Mouse (Mus musculus) CD4-positive, CD25-positive, alpha-beta regulatory T cell, adult 2 months (primary cell): ENCODE results near the gene Pknox2.

Source experiments
- DNase-seq: peaks from one replicate; pipeline ENCODE4 v3.0.0-alpha.2; 2012; ENCODE audit warnings: low read depth, low spot score

Gene Pknox2

GRCm38 (mm10) chr9:36882034-36882745, 265.0 kb downstream of the Pknox2 start:
- no peak for DNase-seq

GRCm38 (mm10) chr9:36881615-36882014, 265.6 kb downstream of the Pknox2 start:
- DNase-seq: no peak

GRCm38 (mm10) chr9:36876787-36877186, 270.4 kb downstream of the Pknox2 start:
- DNase-seq: no peak

- no peak for DNase-seq
These were observed 270.9 kb downstream of the Pknox2 start for GRCm38 (mm10) chr9:36876313-36876712.

GRCm38 (mm10) chr9:36873796-36874195, 273.4 kb downstream of the Pknox2 start:
- no peak for DNase-seq

GRCm38 (mm10) chr9:36870263-36870662, 276.9 kb downstream of the Pknox2 start:
- DNase-seq: no peak

GRCm38 (mm10) chr9:36868662-36869061, 278.5 kb downstream of the Pknox2 start:
- DNase-seq: no peak

GRCm38 (mm10) chr9:36864862-36865813, 282.1 kb downstream of the Pknox2 start:
- no peak for DNase-seq

- DNase-seq: no peak
These were observed 283.5 kb downstream of the Pknox2 start for GRCm38 (mm10) chr9:36863694-36864093.

- no peak for DNase-seq
These were observed 284.6 kb downstream of the Pknox2 start for GRCm38 (mm10) chr9:36862576-36862975.

GRCm38 (mm10) chr9:36858677-36859076, 288.5 kb downstream of the Pknox2 start:
- no peak for DNase-seq

GRCm38 (mm10) chr9:36857476-36858117, 289.6 kb downstream of the Pknox2 start:
- DNase-seq: no peak

GRCm38 (mm10) chr9:36856351-36856750, 290.9 kb downstream of the Pknox2 start:
- DNase-seq: no peak

- no peak for DNase-seq
These were observed 295.0 kb downstream of the Pknox2 start for GRCm38 (mm10) chr9:36852175-36852574.

- no peak for DNase-seq
These were observed 297.1 kb downstream of the Pknox2 start for GRCm38 (mm10) chr9:36850091-36850490.

GRCm38 (mm10) chr9:36848661-36849060, 298.5 kb downstream of the Pknox2 start:
- DNase-seq: no peak

- DNase-seq: no peak
These were observed 300.9 kb downstream of the Pknox2 start for GRCm38 (mm10) chr9:36846346-36846745.
